Mouse (Mus musculus) spleen, postnatal 36 days (tissue): ENCODE measurements at regions not wholly inside any gene's neighbourhood (a gene's known extent, or its start where the extent isn't known, plus 50 kb on each side); places are given as distances from the start of the nearest gene placed in this dataset.
"Not testable (repeated sequence)": the region's sequence is repeated elsewhere in the genome, so short reads cannot be mapped to it uniquely, and the experiment has no call there.

ENCODE experiments used
- DNase-seq, 2 experiments: peaks; one replicate each; pipeline ENCODE4 v3.0.0; 2022; ENCODE audit warnings: low spot score in 2 of 2, mixed read lengths in 1 of 2

- peak; percentile 1 to 6 for DNase-seq
Measured at GRCm38 (mm10) chr4:3080385-3081125, 86.6 kb upstream of the Vmn1r2 start.

GRCm38 (mm10) chr4:3081148-3081952, 85.8 kb upstream of the Vmn1r2 start:
- peak; percentile 0 to 2 for DNase-seq

DNA sequence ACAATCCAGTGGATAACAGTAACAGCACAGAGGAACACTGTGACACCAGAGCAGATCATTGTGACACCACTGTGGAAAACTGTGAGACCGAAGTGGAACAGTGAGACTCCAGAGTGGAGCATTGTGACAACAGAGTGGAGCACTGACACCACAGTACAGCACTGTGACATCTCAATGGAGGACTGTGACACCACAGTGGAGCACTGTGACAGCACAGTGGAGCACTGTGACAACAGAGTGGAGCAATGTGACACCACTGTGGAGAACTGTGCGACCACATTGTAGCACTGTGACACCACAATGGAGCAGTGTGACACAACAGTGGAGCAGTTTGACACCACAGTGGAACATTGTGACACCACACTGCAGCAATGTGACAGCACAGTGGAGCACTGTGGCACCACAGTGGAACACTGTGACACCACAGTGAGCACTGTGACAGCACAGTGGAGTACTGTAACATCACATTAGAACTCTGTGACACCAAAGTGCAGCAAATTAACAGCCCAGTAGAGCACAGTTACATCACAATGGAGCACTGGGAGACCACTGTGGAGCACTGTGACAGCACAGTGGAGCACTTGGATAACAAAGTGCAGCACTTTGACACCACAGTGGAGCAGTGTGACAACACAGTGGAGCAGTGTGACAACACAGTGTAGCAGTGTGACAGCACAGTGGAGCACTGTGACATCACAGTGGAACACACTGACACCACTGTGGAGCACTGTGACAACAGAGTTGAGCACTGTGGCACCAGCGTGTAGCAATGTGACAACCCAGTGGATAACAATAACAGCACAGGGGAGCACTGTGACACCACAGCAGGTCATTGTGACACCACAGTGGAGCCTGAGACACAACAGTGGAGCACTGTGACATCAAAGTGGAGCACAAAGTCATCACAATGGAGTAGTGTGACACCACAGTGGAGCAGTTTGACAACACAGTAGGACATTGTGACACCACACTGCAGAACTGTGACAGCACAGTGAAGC, 84.9 kb upstream of the Vmn1r2 start:
- peak in 1 of 2 experiments; percentile 1 for DNase-seq

GRCm38 (mm10) chr4:3083161-3084020, 83.7 kb upstream of the Vmn1r2 start:
- DNase-seq = peak in 1 of 2 experiments; percentile 22

DNA sequence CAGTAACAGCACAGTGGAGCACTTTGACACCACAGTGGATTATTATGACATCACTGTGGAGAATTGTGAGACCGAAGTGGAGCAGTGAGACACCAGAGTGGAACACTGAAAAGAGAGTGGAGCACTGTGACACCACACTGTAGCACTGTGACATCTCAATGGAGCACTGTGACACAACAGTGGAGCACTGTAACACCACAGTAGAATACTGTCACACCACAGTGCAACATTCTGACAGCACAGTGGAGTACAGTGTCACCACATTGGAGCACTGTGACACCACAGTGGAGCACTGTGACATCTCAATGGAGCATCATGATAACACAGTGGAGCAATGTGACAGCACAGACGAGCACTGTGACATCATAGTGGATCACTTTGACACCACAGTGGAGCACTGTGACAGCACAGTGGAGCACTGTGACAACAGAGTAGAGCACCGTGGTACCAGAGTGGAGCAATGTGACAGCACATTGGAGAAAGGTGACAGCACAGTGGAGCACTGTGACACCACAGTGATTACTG, 83.0 kb upstream of the Vmn1r2 start:
- DNase-seq = peak in 1 of 2 experiments; percentile 2

DNA sequence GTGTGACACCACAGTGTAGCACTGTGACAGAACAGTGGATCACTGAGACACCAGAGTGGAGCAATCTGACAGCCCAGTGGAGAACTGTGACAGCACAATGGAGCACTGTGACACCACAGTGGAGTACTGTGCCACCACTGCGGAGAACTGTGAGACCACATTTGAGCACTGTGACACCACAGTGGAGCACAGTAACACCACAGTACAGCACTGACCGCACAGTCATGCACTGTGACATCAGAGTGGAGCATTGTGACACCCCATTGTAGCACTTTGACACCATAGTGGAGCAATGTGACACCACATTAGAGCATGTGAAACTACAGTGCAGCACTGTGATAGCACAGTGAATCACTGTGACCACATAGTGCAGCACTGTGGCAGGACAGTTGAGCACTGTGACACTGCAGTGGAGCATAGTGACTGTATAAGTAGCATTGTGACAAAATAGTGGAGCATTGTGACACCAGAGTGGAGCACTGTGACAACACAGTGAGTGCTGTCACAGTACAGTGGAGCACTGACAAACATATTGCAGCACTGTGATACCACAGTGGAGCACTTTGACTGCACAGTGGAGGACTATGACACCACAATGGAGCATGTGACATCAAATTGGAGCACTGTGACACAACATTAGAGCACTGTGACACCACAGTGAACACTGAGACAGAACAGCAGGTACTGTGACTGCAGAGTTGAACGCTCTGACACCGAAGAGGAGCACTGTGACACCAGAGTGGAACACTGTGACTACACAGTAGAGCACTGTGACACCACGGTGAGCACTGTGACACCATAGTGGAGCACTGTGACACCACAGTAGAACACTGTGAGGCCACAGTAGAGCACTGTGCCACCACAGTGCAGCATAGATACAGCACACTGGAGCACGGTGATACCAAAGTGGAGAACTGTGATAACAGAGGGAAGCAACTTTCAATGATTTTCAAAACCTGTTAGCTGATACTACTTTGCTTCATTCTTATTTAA, 81.4 kb upstream of the Vmn1r2 start:
- DNase-seq = peak in 1 of 2 experiments; percentile 2

DNA sequence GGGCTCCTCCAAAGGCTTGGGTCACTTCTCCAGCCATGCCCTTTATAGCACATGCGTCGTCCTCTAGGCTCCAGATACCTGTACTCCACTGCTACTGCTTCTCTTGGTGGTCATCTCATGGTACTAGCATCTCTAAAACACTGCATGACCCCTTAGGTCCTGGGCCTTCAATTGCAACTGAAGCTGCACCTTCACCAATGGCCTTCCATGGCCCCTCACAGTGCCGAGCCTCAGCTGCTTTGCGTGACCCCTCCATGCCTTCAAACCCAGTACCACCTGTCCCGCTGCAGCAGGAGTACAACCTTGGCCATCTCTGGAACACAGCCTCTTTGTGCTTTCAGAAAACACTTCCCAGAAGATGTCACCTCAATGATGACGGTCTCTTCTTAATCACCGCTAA, 79.5 kb upstream of the Vmn1r2 start:
- DNase-seq = not testable (repeated sequence)

DNA sequence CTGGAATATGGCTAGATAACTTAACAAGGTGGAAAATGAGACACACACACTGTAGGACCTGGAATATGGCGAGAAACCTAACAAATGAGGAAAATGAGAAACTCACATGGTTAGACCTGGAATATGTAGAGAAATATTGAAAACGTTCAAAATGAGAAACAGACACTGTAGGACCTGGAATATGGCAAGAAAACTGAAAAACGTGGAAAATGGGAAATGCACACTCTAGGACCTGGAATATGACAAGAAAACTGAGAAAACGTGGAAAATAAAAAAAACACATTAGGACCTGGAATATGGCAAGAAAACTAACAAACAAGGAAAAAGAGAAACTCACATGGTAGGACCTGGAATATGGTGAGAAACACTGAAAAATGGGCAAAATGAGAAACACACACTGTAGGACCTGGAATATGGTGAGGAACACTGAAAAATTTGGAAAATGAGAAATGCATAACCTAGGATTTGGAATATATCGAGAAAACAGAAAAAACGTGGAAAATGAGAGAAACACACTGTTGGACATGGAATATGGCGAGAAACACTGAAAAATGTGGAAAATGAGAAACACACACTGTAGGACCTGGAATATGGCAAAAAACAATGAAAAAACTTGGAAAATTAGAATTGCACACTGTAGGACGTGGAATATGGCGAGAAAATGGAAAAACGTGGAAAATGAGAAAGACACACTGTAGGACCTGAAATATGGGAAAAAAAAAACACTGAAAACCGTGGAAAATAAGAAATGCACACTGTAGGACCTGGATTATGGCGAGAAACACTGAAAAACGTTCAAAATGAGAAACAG, 77.3 kb upstream of the Vmn1r2 start:
- DNase-seq = no peak

DNA sequence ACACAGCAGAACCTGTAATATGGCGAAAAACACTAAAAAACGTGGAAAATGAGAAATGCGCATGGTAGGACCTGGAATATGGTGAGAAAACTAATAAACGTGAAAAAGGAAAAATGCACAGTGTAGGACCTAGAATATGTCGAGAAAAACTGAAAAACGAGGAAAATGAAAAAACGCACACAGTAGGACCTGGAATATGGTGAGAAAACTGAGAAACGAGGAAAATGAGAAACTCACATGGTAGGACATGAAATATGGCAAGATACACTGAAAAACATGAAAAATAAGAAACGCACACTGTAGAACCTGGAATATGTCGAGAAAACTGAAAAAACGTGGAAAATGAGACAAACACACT, 76.8 kb upstream of the Vmn1r2 start:
- no peak for DNase-seq

GRCm38 (mm10) chr4:3090742-3091141, 76.4 kb upstream of the Vmn1r2 start:
- DNase-seq = no peak
